Mouse (Mus musculus): Measurements from ENCODE around the gene Pate4. TPM values are rescaled to one million over a fixed set of nuclear protein-coding genes. Genes with fewer than 3 reads are reported as not detected.
"Not testable (repeated sequence)": the region's sequence is repeated elsewhere in the genome, so short reads cannot be mapped to it uniquely, and the experiment has no call there.

Gene Pate4
- not detected for total RNA-seq (2021)
- long read RNA-seq, experiment 1 = 0 reads
- long read RNA-seq, experiment 2 = 0 reads

GRCm38 (mm10) chr9:35611841-35612240 is at the start of gene Pate4:
TSS of gene Pate4 (minus strand) at chr9:35611941.
- no peak for DNase-seq

- DNase-seq = no peak
Measured at GRCm38 (mm10) chr9:35648102-35648501, 36.4 kb upstream of the Pate4 start, which contains the start of gene Pate3. TSS of gene Pate3 (minus strand) at chr9:35648202.

- no peak for DNase-seq
Measured at GRCm38 (mm10) chr9:35632981-35633380, 21.2 kb upstream of the Pate4 start.

DNA sequence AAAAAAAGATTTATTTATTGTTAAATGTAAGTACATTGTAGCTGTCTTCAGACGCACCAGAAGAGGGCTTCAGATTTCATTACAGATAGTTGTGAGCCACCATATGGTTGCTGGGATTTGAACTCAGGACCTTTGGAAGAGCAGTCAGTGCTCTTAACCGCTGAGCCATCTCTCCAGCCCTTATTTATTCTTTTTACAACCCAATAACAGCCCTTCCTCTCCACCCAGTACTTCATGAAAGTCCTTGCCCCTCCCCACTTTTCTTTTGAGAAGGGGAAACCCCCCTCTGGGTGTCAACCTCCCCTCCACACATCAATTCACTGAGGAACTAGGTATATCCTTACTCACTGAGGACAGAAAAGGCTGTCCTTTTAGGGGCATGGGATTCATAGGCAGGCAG is 5.0 kb upstream of the Pate4 start:
- not testable (repeated sequence) for DNase-seq

DNA sequence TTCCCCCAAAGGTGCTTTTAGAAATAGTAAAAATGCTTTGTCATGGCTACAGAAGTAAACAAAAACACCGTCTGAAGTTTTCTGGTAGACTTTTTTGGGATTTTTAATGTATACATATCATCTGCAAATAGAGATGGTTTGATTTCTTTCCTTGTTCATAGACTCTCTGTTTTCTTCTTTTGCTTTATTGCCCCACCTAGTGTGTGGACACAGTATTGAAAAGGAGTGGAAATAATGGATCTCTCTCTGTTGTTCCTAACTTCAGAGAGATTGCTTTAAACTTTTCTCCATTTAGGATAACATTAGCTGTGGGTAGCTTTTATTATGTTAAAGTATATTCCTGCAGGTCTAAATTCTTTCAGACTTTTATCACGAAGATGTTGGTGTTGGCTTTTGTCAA is 2.3 kb upstream of the Pate4 start:
- no peak for DNase-seq

DNA sequence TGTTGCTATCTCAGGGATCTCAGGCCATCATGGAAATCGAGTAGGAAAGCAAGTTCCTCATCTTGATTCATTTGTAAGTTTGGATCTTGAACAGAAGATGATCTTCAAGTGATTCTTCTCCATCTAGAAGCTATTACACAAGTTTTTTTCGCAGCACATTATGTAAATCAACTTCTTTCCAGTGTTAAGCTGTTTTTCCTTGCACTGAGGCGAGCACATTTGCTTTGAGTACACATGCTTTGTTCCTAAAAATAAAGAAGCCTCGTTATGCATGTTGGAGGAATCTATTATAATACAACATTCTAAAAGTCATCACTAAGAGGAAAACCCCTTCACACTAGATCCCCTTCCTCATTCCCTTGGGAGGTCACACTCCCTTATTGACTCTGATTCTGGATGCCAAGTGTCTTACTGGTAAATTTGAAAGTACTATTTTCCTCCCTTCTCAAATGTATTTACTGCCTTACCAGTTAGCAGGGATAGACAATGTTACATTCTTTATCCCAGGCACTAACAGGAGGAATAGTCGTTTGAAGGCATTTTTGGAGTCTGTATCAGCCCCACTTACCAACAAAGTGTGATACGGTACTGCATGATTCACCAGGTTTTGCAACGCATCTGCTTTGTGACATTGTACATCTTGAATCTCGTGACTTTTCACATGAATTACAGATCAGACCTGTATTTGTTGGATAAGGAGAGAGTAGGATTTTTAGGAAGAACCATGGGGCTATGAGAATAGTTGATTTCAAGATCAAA is 3.9 kb downstream of the Pate4 start:
- no peak for DNase-seq

DNA sequence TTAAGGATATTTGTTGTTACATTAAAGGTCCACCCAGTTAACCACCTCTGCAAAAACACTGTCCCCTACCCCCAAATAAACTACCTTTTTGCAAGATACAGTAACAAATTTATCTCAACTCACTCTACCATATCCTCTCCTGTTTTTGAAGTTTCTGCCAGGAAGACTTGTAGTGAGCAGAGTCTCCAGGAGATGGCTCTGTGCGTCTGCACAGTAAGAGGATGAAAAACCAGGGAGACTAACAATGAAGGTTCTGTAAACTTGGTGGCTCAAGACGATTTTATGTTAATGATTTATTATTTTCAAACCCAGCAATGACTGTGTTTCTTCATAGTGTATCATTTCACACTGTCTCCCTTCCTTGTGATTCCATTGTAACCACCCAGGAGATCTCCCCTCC is 18.8 kb downstream of the Pate4 start:
- DNase-seq = peak; percentile 20

GRCm38 (mm10) chr9:35587674-35588073 is 24.1 kb downstream of the Pate4 start:
- no peak for DNase-seq

- DNase-seq = no peak
Measured at GRCm38 (mm10) chr9:35574416-35574815, 37.3 kb downstream of the Pate4 start.

DNA sequence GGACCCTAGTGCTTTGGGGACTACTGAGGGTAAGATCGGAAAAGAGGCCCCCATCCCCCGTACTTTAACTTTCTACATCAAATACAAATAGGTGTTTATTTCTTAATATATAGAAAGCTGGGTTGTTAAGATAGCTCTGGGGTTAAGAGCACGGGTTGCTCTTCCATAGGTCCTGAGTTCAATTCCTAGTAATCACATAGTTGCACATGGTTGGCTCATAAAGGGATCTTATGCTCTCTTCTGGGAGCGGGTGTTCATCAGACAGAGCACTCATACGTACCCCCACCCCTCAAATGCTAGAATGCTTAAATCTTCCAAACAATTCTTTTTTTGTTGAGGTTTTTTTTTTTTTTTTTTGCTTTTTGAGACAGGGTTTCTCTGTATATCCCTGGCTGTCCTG is 41.1 kb downstream of the Pate4 start:
- no peak for DNase-seq

DNA sequence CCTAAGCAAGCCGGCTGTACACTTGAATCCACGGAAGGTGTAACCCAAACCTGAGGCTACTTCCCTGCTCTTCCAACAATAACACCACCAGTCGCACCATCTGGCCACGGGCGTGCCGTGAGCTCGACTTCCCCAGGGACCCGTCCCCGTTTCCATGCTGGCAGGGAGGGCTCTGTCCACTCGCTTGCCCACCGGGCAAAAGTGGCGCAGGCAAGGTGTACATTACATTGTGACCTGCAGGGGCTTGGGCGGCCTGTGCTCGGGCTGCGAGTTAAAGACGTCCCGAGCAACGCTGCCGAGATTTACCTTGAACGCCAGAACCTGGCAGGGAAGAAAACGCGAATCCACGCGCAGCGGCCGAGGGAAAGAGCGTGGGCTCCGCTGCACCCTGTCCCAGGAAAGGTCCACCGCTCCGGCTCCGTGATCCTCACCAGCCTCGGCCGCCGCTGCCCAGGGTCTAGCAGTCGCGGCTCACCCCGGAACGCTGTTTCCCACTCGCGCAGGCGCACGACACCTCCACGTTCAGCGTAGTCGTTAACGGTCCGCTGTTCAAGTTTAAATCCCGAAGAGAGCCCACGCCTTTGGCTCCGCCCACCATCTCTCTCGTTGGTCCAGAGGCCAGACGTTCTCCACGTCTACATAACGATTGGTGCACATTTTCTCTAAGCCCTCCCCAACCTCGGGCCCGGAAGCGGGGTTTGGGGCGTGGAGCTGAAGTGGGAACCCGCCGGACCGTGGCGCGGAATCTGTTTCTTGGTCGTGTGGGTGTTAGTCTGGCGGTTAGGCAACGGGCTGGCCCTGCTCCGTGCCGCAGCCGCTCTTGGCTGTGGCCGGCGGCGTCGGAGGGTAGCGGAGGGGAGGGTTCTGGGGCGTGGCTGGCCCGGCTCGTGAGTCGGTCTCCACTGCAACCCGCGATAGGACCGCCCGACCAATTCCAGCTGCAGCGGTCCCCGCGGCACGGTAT is 41.9 kb downstream of the Pate4 start, which contains the start of the genes Pate2 and Hyls1:
Gene Pate2 (plus strand): TSS at position 714 of the 964 bp plus-strand sequence.
Gene Hyls1 (minus strand): TSS at position 828 of the 964 bp plus-strand sequence.
- peak; percentile 93 for DNase-seq

DNA sequence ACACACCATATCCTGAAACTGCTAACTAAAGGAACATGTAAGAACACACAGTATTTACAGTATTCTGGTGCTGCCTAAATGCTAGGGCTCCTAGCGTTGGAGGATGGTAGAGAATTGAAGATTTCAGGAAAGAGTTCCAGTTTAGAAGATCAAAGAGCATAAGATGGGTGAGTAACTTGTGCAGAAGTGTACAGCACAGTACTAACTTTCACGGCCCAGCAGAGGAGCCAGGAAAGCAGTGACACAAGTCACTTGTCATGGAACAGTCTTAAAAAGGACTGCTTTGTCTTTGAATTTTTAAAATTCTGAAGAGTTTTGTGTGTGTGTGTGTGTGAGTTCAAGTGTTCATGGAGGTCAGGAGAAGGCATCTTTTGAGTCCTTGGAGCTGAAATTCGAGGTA is 43.7 kb downstream of the Pate4 start:
- no peak for DNase-seq

GRCm38 (mm10) chr9:35564536-35565240 is 47.1 kb downstream of the Pate4 start:
- DNase-seq = no peak

- no peak for DNase-seq
Measured at GRCm38 (mm10) chr9:35561583-35561982, 50.2 kb downstream of the Pate4 start.

GRCm38 (mm10) chr9:35561076-35561475 is 50.7 kb downstream of the Pate4 start:
- DNase-seq = no peak

DNA sequence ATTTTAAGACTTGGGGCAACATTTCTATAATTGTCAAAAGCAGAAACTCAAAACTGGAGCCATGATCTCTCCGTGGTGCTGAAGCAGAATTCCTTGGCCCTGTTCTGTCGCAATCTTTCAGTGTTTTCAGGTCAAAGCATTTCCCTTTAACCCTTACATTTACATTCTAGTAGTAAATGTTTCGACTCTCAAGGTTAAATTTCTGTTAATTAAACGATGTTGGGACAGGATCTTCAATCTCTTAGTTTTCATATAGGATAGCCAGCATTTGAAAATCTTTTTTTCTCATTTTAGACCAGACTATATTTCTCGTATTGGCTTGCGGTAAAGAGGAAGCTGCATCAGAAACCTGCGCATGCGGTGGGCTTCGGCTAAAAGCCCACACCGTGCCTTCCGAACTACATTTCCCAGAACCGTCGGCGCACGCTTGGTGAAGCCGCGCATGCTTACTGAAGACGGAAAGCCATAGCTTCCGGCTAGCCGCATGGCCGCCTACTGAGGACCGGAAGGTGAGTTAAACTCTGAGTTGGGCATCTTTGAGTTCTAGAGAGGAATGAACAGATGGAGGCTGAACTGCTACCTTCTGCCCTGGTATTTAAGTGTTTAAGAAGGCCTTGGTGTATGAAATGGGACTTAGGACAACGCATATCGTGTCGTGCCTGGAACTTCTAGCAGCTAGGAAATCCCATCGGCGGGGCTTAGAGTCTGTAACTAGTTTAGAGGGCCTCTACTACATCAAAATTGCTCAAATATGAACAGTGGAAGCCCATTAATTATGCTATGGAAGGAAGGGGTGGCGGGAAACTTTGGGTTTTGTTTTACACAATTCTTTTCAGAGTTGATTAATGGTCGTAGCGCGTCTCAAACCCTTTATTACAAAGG is 52.5 kb downstream of the Pate4 start:
- peak; percentile 83 for DNase-seq

- DNase-seq = peak; percentile 28
Measured at GRCm38 (mm10) chr9:35558257-35559008, 53.3 kb downstream of the Pate4 start, which contains the start of the genes Ddx25 and Pus3. TSS of gene Ddx25 (minus strand) at chr9:35558528. TSS of gene Pus3 (plus strand) at chr9:35558595.

Data from adrenal gland, postnatal 10 days (tissue).